Mouse (Mus musculus) limb, embryonic 14.5 days (tissue): ENCODE measurements around the gene Gm28710. TPM values are rescaled to one million over a fixed set of nuclear protein-coding genes. Genes with fewer than 3 reads are reported as not detected.
A peak's percentile ranks its signal among the peaks of the same experiment; 100 is the strongest.

Experiments used
- ATAC-seq: fragments of 200-750 bp; cut with Nextera tagmentation; 2 replicates; pipeline ENCODE4 v1.8.0; 2017; ENCODE audit warnings: low read depth, moderate number of reproducible peaks, moderate TSS enrichment; ENCODE audit not compliant: low FRiP score
- DNase-seq: peaks from one replicate; pipeline ENCODE4 v3.0.0-alpha.2; 2015; ENCODE audit warnings: low spot score
- H3K27ac ChIP-seq: fragments of 300-500 bp; sonication (generic); replicated peaks from 2 replicates; pipeline ENCODE4 v1.5.1; 2014; ENCODE audit warnings: low read depth, mild to moderate bottlenecking, low read length, moderate library complexity, mixed read lengths
- H3K27me3 ChIP-seq: fragments of 300-500 bp; sonication (generic); 2 replicates; pipeline ENCODE4 v1.6.1; 2014; ENCODE audit warnings: low read length, mixed read lengths; ENCODE audit not compliant: control insufficient read depth, insufficient read depth
- H3K36me3 ChIP-seq: fragments of 300-500 bp; sonication (generic); 2 replicates; pipeline ENCODE4 v1.6.1; 2014; ENCODE audit warnings: mild to moderate bottlenecking, low read length, moderate library complexity, mixed read lengths; ENCODE audit not compliant: control insufficient read depth, insufficient read depth
- H3K4me1 ChIP-seq: fragments of 300-500 bp; sonication (generic); 2 replicates; pipeline ENCODE4 v1.6.1; 2014; ENCODE audit warnings: antibody characterized with exemption, low read length, mixed read lengths; ENCODE audit not compliant: control insufficient read depth, insufficient read depth
- H3K4me2 ChIP-seq: fragments of 300-500 bp; sonication (generic); replicated peaks from 2 replicates; pipeline ENCODE4 v1.6.1; 2014; ENCODE audit warnings: low read depth, mild to moderate bottlenecking, low read length, moderate library complexity; ENCODE audit not compliant: severe bottlenecking
- H3K4me3 ChIP-seq: fragments of 300-500 bp; sonication (generic); replicated peaks from 2 replicates; pipeline ENCODE4 v1.5.1; 2014; ENCODE audit warnings: low read length
- H3K9ac ChIP-seq: fragments of 300-500 bp; sonication (generic); 2 replicates; pipeline ENCODE4 v1.6.1; 2014; ENCODE audit warnings: mild to moderate bottlenecking, low read depth, low read length, moderate library complexity; ENCODE audit not compliant: severe bottlenecking
- H3K9me3 ChIP-seq: fragments of 300-500 bp; sonication (generic); 2 replicates; pipeline ENCODE4 v1.6.1; 2016; ENCODE audit warnings: low read length; ENCODE audit not compliant: control insufficient read depth
- POLR2A ChIP-seq: fragments of 200-500 bp; IDR thresholded peaks from 2 replicates; pipeline ENCODE4 v1.8.0; 2012; ENCODE audit warnings: inconsistent platforms, mild to moderate bottlenecking, moderate library complexity, borderline replicate concordance; ENCODE audit not compliant: insufficient read depth, insufficient read length; ENCODE audit errors: extremely low read depth
- WGBS: fragments of 180-500 bp; shearing (Covaris S2); extraction: QIAGEN DNeasy Blood & Tissue Kit; methylation state at CpG from one replicate; pipeline ENCODE4 v1.1.7; 2014; 5-methylcytosine and 5-hydroxymethylcytosine counted together
- polyA plus RNA-seq, 2 experiments: library from polyadenylated mRNA; depleted of rRNA in 1 of 2; stranded (reverse) in 1 of 2; unstranded in 1 of 2; fragments of >200 nt; fragmentation: Nextera tagmentation in 1 of 2; extraction: Ambion mirVana in 1 of 2; gene quantifications; 2 replicates each; pipeline versions ENCODE4 v1.2.1 to v1.2.3; 2012 to 2014

Gene Gm28710
- polyA plus RNA-seq (2012; rRNA removed) (0.01 and 0.04 TPM in 2 replicates), polyA plus RNA-seq (2014; fragmentation: Nextera tagmentation; extraction: Ambion mirVana) (not detected in 2 replicates)

- H3K9ac ChIP-seq, result no peak within 1 kb of the TSS
- no peak within 1 kb of the TSS for H3K4me2 ChIP-seq
- no peaks in the 10 kb centered on the region for H3K27me3 ChIP-seq
- DNase-seq (no peak), ATAC-seq (no peak)
- no peak within 1 kb of the TSS for H3K27ac ChIP-seq
- WGBS, result 70% methylated on average over 4 of the region's 4 CpGs
- H3K4me1 ChIP-seq, result no peaks in the 10 kb centered on the region
- no peaks in the 10 kb centered on the region for H3K36me3 ChIP-seq
- no peaks in the 10 kb centered on the region for H3K9me3 ChIP-seq
- H3K4me3 ChIP-seq, result no peak within 1 kb of the TSS
- TF ChIP-seq POLR2A, result no peak
Measured at GRCm38 (mm10) chr5:16791243-16791860, at the start of gene Gm28710. Gene Gm28710, plus strand, starts transcription at chr5:16791810.

DNA sequence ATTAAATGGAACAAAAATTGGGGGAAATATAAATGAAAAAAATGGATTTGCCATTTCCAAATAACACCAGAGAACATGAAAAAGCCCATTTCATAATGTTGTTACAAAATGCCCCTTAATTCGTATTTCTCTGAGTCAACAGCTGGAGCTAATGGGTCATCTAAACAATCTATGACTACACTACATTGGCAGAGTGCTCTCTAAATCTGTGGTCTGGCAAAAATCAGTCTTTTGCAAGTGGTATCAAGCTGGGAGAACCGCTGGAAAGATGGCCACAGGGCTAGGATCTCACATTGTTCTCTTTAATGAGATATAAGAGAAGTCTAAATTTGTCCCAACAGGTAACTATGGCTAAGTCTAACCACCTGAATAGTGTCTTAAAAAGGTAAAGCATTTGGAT is 14.4 kb upstream of the Gm28710 start:
- Histone ChIP-seq H3K9me3 (0 out of 2 replicates have a peak, but pooled peaks cover 3% of the 10 kb centered on the region), H3K9ac (no peak overlapping the region), H3K27me3 (no peaks in the 10 kb centered on the region), H3K4me2 (no peak overlapping the region), H3K4me3 (no peak overlapping the region), H3K27ac (no peak overlapping the region), H3K4me1 (no peaks in the 10 kb centered on the region), H3K36me3 (no peaks in the 10 kb centered on the region)
- no peak for TF ChIP-seq POLR2A
- DNase-seq (no peak), ATAC-seq (no peak)
- 55% methylated on average over 2 of the region's 2 CpGs for WGBS

- Histone ChIP-seq H3K27ac (peak overlapping the region; percentile 22), H3K9me3 (no peaks in the 10 kb centered on the region), H3K27me3 (no peaks in the 10 kb centered on the region), H3K4me3 (no peak overlapping the region), H3K4me2 (no peak overlapping the region), H3K4me1 (no peaks in the 10 kb centered on the region), H3K9ac (0 out of 2 replicates have a peak overlapping the region, but pooled peaks have one; percentile 13), H3K36me3 (no peaks in the 10 kb centered on the region)
- no peak for TF ChIP-seq POLR2A
- WGBS, result 21% methylated on average over 6 of the region's 6 CpGs
- DNase-seq (peak; percentile 80), ATAC-seq (peak; percentile 88)
Measured at GRCm38 (mm10) chr5:16778610-16779172, 12.9 kb upstream of the Gm28710 start.

- Histone ChIP-seq H3K27me3 (no peaks in the 10 kb centered on the region), H3K9me3 (no peaks in the 10 kb centered on the region), H3K4me3 (no peak overlapping the region), H3K4me1 (no peaks in the 10 kb centered on the region), H3K27ac (no peak overlapping the region), H3K36me3 (no peaks in the 10 kb centered on the region), H3K4me2 (no peak overlapping the region), H3K9ac (no peak overlapping the region)
- 88% methylated on average over 4 of the region's 4 CpGs for WGBS
- no peak for TF ChIP-seq POLR2A
- DNase-seq, result no peak
- no peak for ATAC-seq
Measured at GRCm38 (mm10) chr5:16785627-16786026, 6.0 kb upstream of the Gm28710 start.

DNA sequence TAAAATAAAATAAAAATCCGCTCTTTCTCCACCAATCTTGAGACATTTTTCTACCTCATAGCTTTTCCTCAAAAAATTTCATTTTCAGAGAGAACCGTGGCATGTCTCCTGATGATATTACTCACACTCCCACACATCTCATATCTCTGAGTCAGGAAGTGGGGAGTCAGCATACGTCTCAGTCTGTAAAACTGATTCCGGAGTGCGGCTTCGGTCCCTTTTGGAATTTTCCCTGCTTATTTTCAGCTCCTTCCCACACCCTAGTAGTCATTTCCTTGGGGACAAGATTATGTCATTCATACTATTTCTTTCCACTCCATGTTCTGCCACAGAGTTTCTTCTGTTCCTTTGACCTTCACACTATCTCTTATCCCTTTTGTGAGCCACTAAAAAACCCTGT is 3.4 kb downstream of the Gm28710 start:
- Histone ChIP-seq H3K9ac (no peak overlapping the region), H3K9me3 (no peaks in the 10 kb centered on the region), H3K27ac (no peak overlapping the region), H3K27me3 (no peaks in the 10 kb centered on the region), H3K36me3 (no peaks in the 10 kb centered on the region), H3K4me2 (no peak overlapping the region), H3K4me1 (no peaks in the 10 kb centered on the region), H3K4me3 (no peak overlapping the region)
- no peak for ATAC-seq
- no peak for TF ChIP-seq POLR2A
- 87% methylated on average over 6 of the region's 6 CpGs for WGBS
- DNase-seq, result no peak
